Mouse (Mus musculus): ENCODE results near the gene Dapp1.
"Not testable (repeated sequence)": the region's sequence is repeated elsewhere in the genome, so short reads cannot be mapped to it uniquely, and the experiment has no call there.

The Dapp1 gene

GRCm38 (mm10) chr3:137954256-137954916, 27.0 kb downstream of the Dapp1 start:
- DNase-seq (ENCODE audit: low spot score) = no peak

GRCm38 (mm10) chr3:137952914-137953880, 28.1 kb downstream of the Dapp1 start:
- no peak for DNase-seq (ENCODE audit: low spot score)

DNA sequence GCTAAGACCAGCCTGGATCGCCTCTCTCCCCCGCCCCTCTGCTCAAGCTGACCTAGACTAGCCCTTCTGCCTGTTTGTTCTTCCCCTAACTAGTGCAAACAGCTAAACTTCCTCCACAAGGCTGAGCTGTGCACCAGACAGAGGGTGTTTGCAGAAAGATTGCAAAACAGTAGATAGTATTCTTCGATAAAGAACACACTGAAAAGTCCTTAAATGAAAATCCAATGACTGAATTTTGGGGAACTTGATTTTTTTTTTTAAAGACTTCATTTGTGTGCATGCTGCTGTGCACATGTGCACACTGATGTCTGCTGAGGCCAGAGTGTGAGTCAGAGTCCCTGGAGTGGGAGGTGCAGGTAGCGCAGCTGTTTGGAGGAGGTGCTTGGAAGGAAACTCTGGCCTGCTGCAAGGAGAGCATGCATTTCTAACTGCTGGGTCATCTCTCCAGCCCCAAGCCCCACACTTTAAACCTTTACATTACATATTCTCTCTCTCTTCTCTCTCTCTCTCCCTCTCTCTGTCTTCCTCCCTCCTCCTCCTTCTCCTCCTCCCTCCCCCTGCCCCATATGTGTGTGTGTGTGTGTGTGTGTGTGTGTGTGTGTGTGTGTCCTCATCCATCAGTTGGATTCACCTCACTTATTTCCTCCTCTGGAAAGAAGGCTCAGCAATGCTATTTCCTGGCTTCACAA, 29.0 kb downstream of the Dapp1 start:
- no peak for DNase-seq (ENCODE audit: low spot score)

DNA sequence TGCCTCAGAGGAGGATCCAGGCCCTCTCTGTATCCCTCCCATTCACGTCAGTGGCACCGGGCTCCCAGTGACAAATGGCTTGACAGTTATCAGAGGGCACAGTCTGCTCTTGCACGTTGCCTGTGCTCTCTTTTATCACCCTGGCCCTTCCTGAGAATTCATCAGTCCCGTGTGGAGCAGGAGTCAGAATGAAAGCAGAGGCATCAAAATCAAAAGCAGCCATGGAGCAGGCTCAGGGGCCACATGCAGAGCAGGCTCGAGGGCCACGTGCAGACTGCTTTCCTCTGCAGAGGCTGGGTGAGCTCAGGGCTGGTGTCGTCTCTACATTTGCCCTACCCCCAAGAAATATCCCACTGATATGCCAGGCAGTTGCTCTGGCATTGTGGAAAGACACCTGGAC, 29.5 kb downstream of the Dapp1 start:
- no peak for DNase-seq (ENCODE audit: low spot score)

DNA sequence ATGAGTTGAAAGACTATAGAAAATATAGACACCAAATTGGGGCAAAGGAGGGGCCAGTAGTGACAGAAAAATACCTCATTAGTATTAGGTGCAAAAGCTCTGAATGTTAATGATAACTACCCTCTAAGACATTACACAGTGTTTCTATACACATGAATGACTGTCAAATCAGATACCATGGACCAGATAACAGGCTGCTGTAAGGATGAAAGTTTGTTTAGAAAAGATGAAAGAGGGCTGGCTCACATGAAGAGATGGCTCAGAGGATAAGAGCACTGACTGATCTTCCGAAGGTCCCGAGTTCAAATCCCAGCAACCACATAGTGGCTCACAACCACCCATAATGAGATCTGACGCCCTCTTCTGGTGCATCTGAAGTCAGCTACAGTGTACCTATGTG, 30.0 kb downstream of the Dapp1 start:
- DNase-seq (ENCODE audit: low spot score) = not testable (repeated sequence)

GRCm38 (mm10) chr3:137950191-137950885, 31.0 kb downstream of the Dapp1 start:
- DNase-seq (ENCODE audit: low spot score) = no peak

GRCm38 (mm10) chr3:137947525-137947924, 33.8 kb downstream of the Dapp1 start:
- DNase-seq (ENCODE audit: low spot score) = no peak

- DNase-seq (ENCODE audit: low spot score) = no peak
These were observed 34.5 kb downstream of the Dapp1 start for GRCm38 (mm10) chr3:137946827-137947226.

- no peak for DNase-seq (ENCODE audit: low spot score)
These were observed 37.6 kb downstream of the Dapp1 start for GRCm38 (mm10) chr3:137943737-137944154.

DNA sequence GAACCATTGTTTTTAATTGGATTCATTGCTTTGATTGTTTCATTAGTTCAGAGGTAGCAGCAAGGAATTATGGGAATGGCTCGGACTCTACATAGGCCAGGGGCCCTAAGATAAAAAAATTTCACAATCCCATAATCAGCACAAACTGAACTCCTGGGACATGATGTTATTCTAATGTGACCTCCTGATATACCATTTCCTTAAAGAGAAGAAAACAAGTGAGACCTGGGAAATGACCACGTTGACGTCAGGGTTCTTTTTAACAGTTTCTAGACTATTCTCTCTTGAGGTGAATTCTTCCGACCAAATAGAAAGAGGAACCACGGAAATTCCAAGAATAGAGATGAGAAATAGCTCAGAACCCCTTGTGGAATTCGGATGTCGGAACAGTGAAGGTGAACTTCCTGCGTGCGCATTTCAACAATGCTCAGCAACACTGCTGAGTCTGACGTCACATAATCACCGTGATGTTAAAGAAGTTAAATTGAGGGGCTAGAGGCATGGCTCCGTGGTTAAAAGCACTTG, 39.2 kb downstream of the Dapp1 start:
- no peak for DNase-seq (ENCODE audit: low spot score)

- DNase-seq (ENCODE audit: low spot score) = no peak
These were observed 39.8 kb downstream of the Dapp1 start for GRCm38 (mm10) chr3:137941555-137941954.

DNA sequence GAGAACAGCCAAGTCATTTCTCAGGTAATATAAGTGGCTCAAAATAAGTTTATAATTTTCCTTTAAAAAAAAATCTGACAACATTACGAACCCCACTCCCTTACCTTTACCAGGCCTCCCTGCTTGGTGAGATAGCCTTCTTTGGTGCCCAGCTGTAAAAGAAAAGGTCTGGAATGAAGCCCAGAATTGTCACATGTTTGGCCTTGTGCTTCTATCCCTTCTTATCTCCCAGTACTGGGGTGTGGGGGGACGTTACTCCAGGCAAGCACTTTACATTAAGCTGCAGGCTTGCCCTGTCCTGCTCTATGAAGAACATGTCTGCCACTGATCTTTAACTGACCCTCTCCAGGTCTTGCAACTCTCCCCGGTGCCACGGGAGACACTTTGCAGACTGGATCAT, 40.6 kb downstream of the Dapp1 start:
- DNase-seq (ENCODE audit: low spot score) = no peak

GRCm38 (mm10) chr3:137938608-137939007, 42.7 kb downstream of the Dapp1 start:
- DNase-seq (ENCODE audit: low spot score) = no peak

GRCm38 (mm10) chr3:137936541-137936940, 44.8 kb downstream of the Dapp1 start:
- no peak for DNase-seq (ENCODE audit: low spot score)

GRCm38 (mm10) chr3:137935570-137936525, 45.5 kb downstream of the Dapp1 start:
- no peak for DNase-seq (ENCODE audit: low spot score)

DNA sequence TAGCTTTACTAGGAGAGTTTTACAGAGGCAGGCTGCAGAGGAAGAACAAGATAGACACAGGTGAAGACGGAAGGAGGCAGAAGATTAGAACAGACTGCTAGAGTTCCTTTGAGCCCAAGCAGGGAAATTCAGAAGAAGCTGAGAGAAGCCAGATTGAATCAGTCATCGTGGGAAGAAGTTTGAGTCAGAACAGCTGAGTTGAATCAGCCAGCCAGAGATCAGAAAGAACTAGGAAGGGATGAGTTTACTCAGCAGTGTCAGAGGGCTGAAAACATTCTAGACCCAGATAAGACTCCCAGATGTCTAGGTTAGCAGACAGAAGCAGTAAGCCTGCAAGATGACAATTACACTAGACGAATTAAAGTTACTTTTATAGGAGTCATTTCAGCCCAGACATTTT, 47.4 kb downstream of the Dapp1 start:
- no peak for DNase-seq (ENCODE audit: low spot score)

DNA sequence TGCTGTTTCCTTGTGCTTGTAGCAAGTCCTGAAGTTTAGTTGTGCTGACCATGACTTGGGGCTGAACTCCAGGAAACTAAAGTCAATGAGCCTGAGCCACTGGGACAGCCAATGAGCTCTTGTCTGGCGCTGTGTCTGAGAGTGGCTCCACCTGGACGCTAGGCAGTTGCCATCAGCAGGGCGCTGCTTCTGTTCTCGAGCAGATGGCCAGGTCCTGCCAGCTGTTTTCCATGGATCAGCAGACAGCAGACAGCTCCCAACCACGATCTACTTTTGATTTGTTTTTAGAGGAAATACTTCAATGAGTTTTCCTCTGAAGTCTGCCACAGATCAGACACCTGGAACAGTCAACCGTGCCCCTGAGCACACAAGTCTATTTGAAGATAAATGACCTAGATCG, 48.6 kb downstream of the Dapp1 start:
- DNase-seq (ENCODE audit: low spot score) = no peak

GRCm38 (mm10) chr3:137929940-137930339, 51.4 kb downstream of the Dapp1 start:
- DNase-seq (ENCODE audit: low spot score) = no peak

GRCm38 (mm10) chr3:137927010-137927409, 54.3 kb downstream of the Dapp1 start:
- DNase-seq (ENCODE audit: low spot score) = no peak

DNA sequence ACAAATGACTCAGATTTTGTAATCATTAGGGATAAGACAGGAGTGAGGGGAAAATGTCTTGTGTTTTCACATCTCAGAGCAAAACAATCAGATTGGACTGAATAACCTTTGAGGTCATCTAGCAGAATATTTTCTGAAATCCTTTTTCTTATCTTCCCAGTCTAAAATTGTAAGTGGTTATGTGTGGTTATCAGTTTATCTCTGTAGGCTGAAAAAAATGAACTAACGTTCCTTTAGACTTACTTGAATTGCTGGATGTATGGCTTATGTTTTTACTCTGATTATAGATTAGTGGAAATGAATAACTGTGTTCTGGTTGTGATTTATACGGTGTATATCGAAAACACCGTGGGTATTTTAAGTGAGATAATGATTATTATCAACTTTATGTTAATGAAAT, 60.8 kb downstream of the Dapp1 start:
- no peak for DNase-seq (ENCODE audit: low spot score)

DNA sequence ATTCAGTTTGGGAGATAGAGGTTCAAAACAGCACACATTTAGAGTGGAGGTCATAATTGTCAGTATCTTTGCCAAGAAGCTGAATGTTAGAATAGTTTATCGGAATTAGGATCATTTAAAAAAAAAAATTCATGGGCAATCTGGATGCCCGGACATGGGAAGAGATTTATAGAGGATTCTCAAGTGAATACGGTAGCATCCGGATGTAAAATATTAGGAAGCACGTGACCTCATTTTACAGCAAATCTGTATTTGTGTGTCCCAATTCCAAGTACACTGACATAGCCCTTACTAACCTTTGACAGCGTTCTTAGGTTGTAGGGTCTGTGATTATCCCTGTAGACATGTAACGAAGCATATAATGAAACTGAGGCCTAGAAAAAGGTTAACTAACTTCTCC, 61.9 kb downstream of the Dapp1 start:
- DNase-seq (ENCODE audit: low spot score) = no peak
